Mouse (Mus musculus) lung, postnatal 0 days (tissue): Measurements from ENCODE around the gene Slpi.

Experiments
- CTCF ChIP-seq: IDR thresholded peaks from 2 replicates; pipeline ENCODE4 v1.5.1; 2016; ENCODE audit warnings: antibody characterized with exemption, mild to moderate bottlenecking
- EP300 ChIP-seq: IDR thresholded peaks from 2 replicates; pipeline ENCODE4 v1.6.1; 2016; ENCODE audit warnings: antibody characterized with exemption, mild to moderate bottlenecking, control low read depth

- TF ChIP-seq CTCF (no peak), EP300 (no peak)
Observed at GRCm38 (mm10) chr2:164403396-164404081, 14.6 kb upstream of the Slpi start.
